Mouse (Mus musculus) heart, postnatal 14 days (tissue): ENCODE data around the gene Gad2. TPM values are rescaled to one million over a fixed set of nuclear protein-coding genes. Genes with fewer than 3 reads are reported as not detected.
"Not testable (repeated sequence)": the region's sequence is repeated elsewhere in the genome, so short reads cannot be mapped to it uniquely, and the experiment has no call there.

Source experiments
- DNase-seq, 2 experiments: peaks; one replicate each; pipeline ENCODE4 v3.0.0; 2021 to 2022
- intact Hi-C: fragments of 180-260 bp; cut with DNase I; formaldehyde crosslinking; loops from one replicate; pipeline ENCODE4 v1.15.1; 2025
- long read RNA-seq, 2 experiments: library from polyadenylated mRNA; stranded (forward); transcript quantifications; one replicate each; pipeline ENCODE4 v2.0.0; 2021
- total RNA-seq, 2 experiments: library from RNA; stranded (reverse); gene quantifications; 2 replicates each; pipeline ENCODE4 v1.2.3; 2021

The Gad2 gene
- total RNA-seq: not detected
- long read RNA-seq, experiment 1: 0 reads
- long read RNA-seq, experiment 2: 0 reads

DNA sequence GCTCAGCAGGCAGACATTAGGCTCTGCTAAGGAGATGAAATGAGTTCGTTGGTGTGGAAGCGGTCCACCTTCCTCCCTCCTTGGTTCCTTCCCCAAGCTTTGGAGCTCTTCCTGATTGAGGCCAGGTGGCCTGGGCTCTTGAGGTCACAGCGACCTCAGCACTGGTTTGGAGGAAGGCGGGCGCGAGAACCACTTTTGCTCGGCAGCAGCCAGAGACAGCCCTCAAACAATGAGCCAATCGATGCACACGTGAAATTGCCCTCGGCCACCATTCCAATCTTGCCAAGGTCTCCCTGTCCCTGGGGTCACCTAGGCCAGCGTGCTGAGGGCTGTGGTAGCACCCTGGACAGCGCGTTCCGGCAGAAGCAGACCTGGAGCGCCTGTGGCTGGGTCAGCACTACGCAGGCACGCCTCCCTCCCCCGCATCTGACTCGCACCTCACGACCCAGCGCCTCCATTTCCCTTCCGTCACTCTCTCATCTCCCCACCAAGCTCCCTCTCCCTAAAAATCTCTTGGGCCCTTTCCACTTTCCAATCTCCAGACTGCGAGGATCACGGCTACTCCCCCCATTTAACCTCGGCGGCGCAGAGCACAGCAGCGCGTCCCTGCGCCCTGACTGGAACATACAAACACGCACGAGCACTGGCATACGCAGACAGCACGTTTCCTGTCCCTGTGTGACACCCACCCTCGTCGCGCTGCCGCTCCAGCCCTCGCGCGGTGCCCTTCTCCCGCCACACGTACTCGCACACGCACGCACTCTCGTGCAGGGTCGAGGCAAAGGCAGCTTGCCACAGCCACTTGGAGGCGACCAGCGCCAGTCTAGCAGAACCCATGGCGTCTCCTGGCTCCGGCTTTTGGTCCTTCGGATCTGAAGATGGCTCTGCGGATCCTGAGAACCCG, at the start of gene Gad2:
TSS of gene Gad2 (plus strand) at position 378 of the 904 bp plus-strand sequence.
- DNase-seq: peak; percentile 9 to 45
- intact Hi-C loops: no loop called here

- DNase-seq, intact Hi-C loops: not testable (repeated sequence)
These were observed 34.4 kb upstream of the Gad2 start for GRCm38 (mm10) chr2:22587469-22588169.

- intact Hi-C loops, DNase-seq: not testable (repeated sequence)
These were observed 33.8 kb upstream of the Gad2 start for GRCm38 (mm10) chr2:22588170-22588541.

DNA sequence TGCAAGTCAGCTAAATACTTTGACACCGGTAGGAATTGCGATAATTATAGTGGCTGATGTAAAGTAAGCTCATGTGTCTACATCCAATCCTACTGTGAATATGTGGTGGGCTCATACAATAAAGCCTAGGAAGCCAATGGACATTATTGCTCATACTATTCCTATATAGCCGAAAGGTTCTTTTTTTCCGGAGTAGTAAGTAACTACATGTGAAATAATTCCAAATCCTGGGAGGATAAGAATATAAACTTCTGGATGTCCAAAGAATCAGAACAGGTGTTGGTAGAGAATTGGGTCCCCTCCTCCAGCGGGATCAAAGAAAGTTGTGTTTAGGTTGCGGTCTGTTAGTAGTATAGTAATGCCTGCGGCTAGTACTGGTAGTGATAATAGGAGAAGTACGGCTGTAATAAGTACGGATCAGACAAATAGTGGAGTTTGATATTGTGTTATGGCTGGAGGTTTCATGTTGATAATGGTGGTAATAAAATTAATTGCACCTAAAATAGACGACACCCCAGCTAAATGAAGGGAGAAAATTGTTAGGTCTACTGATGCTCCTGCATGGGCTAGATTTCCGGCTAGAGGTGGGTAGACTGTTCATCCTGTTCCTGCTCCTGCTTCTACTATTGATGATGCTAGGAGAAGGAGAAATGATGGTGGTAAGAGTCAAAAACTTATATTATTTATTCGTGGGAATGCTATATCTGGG, 33.2 kb upstream of the Gad2 start:
- DNase-seq, intact Hi-C loops: not testable (repeated sequence)

- intact Hi-C loops, DNase-seq: not testable (repeated sequence)
These were observed 32.4 kb upstream of the Gad2 start for GRCm38 (mm10) chr2:22589382-22590205.

- intact Hi-C loops: no loop called here
- DNase-seq: no peak
These were observed 31.9 kb upstream of the Gad2 start for GRCm38 (mm10) chr2:22590206-22590490.

DNA sequence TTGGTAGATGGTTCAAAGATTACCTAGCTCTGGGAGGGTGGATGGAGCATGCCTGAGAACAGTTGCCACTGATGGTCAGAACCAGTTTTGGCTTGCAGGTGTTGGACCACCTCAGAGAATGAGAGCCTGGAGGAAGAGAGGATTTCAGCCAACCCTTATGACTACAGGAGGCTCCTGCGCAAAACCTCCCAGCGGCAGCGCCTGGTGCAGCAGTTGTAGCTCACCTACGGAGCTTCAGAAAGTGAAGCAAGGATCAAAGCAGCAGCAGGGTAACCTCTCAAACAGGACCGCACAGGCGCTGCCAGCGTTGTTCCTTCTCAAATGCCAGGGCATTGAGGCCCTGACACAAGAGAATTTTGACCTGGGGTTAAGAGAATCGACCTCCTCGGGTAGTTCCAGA, 4.1 kb upstream of the Gad2 start:
- no peak for DNase-seq
- intact Hi-C loops: no loop called here

- intact Hi-C loops: no loop called here
- DNase-seq: no peak
These were observed 2.6 kb upstream of the Gad2 start for GRCm38 (mm10) chr2:22619416-22619815.

GRCm38 (mm10) chr2:22620030-22620429, 2.0 kb upstream of the Gad2 start:
- intact Hi-C loops: no loop called here
- DNase-seq: no peak

DNA sequence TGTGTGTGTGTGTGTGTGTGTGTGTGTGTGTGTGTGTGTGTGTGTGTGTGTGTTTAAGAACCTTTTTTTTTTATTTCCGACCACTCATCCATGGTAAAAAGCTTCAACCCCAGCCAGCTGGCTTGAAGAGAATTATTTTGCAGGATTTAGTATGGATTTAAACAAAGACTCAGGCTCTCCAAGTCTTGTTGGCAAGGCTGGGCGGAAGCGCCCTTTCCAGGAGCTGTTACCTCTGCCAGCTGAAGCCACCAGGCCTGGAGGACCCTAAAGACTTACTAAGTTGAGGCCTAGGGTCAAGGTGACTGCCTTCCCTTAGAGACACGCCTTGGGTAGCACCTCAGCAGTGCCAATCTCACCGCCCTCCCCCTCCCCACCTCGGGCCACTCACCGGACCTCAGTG, 1.5 kb upstream of the Gad2 start:
- no peak for DNase-seq
- intact Hi-C loops: no loop called here

- no peak for DNase-seq
- intact Hi-C loops: no loop called here
These were observed 802 bp upstream of the Gad2 start for GRCm38 (mm10) chr2:22620978-22621827.

DNA sequence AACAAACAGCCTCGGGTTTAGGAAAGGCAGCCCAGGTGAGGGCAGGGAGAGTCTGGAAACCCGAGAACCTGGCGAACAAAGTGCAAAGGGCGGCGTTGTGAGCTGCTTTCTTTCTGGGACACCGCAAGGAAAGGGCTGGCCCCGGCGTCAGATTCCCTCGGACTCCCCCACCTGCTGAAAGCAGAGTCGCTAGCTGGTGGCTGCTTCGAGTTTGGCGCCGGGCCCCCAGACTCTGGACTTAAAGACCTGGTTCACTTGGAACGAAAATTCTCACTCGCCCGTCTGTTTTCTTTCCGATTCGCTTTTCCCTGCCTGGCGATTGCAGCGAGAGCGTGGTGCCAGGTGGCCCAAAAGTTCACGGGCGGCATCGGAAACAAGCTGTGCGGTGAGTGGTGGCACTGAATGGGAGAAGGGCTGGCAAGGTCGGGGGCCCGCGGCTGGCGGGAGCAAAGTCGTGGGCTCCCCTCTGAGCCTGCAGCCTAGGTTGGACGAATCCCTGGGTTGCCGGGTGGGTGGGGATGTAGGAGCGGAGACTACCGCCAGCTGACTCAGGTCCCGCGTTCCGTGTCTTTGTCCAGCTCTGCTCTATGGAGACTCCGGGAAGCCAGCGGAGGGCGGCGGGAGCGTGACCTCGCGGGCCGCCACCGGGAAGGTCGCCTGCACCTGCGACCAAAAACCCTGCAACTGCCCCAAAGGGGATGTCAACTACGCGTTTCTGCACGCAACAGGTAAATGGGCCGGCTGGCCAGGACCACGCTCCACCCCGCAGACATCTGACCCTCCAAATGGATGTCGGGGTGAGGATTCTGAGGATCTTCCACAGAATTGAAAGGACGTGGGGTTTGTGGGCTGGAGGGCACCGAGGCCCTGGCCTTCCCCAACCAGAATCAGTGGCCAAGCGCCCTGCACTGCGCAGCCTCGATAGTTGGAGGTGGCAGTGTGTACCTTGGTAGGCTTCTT, 1.4 kb downstream of the Gad2 start:
- intact Hi-C loops: no loop called here
- DNase-seq: no peak

GRCm38 (mm10) chr2:22624188-22624975, 2.4 kb downstream of the Gad2 start:
- intact Hi-C loops: no loop called here
- DNase-seq: no peak

DNA sequence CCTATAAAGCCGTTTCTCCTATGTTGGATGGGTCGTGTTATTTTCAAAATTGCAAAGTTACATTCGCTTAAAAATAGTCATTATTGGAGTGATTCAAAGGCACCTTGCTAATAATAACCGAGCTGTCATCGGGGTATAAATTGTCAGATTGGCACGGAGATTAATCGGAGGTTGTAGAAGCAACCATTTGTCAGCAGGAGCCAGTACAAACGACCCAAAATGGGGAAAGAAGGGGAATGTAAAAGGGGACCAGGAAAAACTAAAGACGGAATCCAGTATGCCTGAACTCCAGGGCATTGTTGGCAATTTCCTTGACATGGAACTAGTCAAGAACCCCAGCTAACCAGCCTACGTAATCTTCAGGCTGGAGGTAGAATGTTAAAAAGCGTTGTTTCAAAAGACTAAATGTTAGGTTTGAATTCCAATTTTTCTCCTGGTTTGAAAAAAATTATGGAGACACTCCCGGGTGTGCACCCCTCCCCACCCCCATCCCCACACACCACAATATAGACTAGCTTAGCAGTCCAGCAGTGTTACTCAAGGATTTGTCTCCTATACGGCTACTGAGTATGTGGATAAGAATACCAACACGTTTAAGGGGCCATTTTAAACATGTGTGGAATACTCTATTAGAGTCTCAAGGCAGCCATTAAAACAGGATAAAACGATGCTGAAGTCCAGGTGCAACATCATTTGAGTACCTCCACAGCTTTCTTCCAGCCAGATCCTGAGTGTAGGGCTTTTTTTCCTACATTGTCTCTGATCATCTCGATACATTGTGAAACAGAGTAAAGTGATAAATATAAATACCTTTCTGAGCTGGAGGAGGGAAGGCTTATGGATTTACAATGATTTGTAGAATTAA, 3.3 kb downstream of the Gad2 start:
- intact Hi-C loops: no loop called here
- no peak for DNase-seq

DNA sequence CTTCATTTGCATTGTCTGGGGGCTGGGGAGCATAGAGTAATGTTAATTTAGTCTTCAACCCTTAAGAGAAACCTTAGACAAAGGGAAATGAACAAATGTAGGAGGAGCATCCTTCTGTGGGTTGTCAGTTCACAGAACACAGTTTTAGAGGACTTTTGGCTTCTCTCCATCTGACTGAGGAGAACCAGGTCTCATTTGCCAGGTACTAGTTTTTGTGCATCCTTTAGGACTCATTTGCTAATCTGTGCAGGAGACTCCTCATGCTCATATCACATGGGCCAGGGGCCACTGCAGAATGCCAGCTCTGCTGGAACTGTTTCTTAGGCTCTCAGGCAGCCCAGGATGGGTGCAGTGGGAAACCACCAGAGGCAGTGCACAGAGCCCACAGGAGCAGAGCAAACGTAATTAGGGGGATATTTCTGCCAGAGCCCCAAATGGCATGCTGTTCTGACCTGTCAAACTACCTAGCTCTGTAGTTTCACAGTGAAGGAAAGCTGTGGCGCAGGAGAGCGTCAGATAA, 5.2 kb downstream of the Gad2 start:
- intact Hi-C loops: no loop called here
- no peak for DNase-seq

- DNase-seq: no peak
These were observed 5.9 kb downstream of the Gad2 start for GRCm38 (mm10) chr2:22627819-22628432.

More at GRCm38 (mm10) chr2:22627819-22628432, 5.9 kb downstream of the Gad2 start:
- intact Hi-C loops: no loop called here
